Mouse (Mus musculus) neural tube, embryonic 15.5 days (tissue): Measurements from ENCODE around the gene Sf3b1. TPM values are rescaled to one million over a fixed set of nuclear protein-coding genes. Genes with fewer than 3 reads are reported as not detected.
A peak's percentile ranks its signal among the peaks of the same experiment; 100 is the strongest.
"Not testable (repeated sequence)": the region's sequence is repeated elsewhere in the genome, so short reads cannot be mapped to it uniquely, and the experiment has no call there.

Experiments
- ATAC-seq: fragments of 200-750 bp; cut with Nextera tagmentation; 2 replicates; pipeline ENCODE4 v1.8.0; 2017; ENCODE audit warnings: mild to moderate bottlenecking, moderate TSS enrichment, moderate library complexity; ENCODE audit not compliant: low FRiP score
- H3K27ac ChIP-seq: fragments of 300-500 bp; sonication (generic); replicated peaks from 2 replicates; pipeline ENCODE4 v1.5.1; 2015; ENCODE audit warnings: mild to moderate bottlenecking, inconsistent platforms
- H3K27me3 ChIP-seq: fragments of 300-500 bp; sonication (generic); replicated peaks from 2 replicates; pipeline ENCODE4 v1.6.1; 2015; ENCODE audit warnings: inconsistent platforms
- H3K36me3 ChIP-seq: fragments of 300-500 bp; sonication (generic); 2 replicates; pipeline ENCODE4 v1.6.1; 2015; ENCODE audit warnings: inconsistent platforms
- H3K4me1 ChIP-seq: fragments of 300-500 bp; sonication (generic); 2 replicates; pipeline ENCODE4 v1.6.1; 2015; ENCODE audit warnings: inconsistent platforms
- H3K4me2 ChIP-seq: fragments of 300-500 bp; sonication (generic); 2 replicates; pipeline ENCODE4 v1.6.1; 2015; ENCODE audit warnings: inconsistent platforms, mild to moderate bottlenecking, moderate library complexity
- H3K4me3 ChIP-seq: fragments of 300-500 bp; sonication (generic); replicated peaks from 2 replicates; pipeline ENCODE4 v1.5.1; 2015; ENCODE audit warnings: mild to moderate bottlenecking, inconsistent platforms
- H3K9ac ChIP-seq: fragments of 300-500 bp; sonication (generic); replicated peaks from 2 replicates; pipeline ENCODE4 v1.6.1; 2015; ENCODE audit warnings: mild to moderate bottlenecking, inconsistent platforms
- H3K9me3 ChIP-seq: fragments of 300-500 bp; sonication (generic); replicated peaks from 2 replicates; pipeline ENCODE4 v1.6.1; 2016; ENCODE audit warnings: inconsistent platforms
- WGBS: fragments of 180-500 bp; shearing (Covaris S2); methylation state at CpG from one replicate; pipeline ENCODE4 v1.1.7; 2015; ENCODE audit warnings: mixed read lengths; 5-methylcytosine and 5-hydroxymethylcytosine counted together
- polyA plus RNA-seq: library from polyadenylated mRNA; unstranded; fragments of >200 nt; fragmentation: Nextera tagmentation; extraction: Ambion mirVana; gene quantifications from 2 replicates; pipeline ENCODE4 v1.2.1, GENCODE M21; 2015

Gene Sf3b1
- polyA plus RNA-seq, 1 experiment from 2014 or later = 258 TPM

GRCm38 (mm10) chr1:54979226-54979984 is 47.9 kb downstream of the Sf3b1 start:
- 68% methylated on average over 1 of the region's 1 CpGs for WGBS
- peak; percentile 50; the same call in 1 of the 2 replicates for ATAC-seq
- no peaks in the 10 kb centered on the region for H3K4me1 ChIP-seq
- H3K9me3 ChIP-seq = no peaks in the 10 kb centered on the region
- no peak overlapping the region for H3K9ac ChIP-seq
- no peak overlapping the region for H3K4me2 ChIP-seq
- no peak overlapping the region for H3K4me3 ChIP-seq
- H3K27me3 ChIP-seq = no peaks in the 10 kb centered on the region
- H3K27ac ChIP-seq = no peak overlapping the region
- H3K36me3 ChIP-seq = 0 out of 2 replicates have a peak, but pooled peaks cover 4% of the 10 kb centered on the region

- WGBS = 93% methylated on average over 5 of the region's 5 CpGs
Observed at GRCm38 (mm10) chr1:54971687-54972404, 55.4 kb downstream of the Sf3b1 start.

GRCm38 (mm10) chr1:54966858-54967257 is 60.4 kb downstream of the Sf3b1 start:
- Histone ChIP-seq H3K9me3 (no peaks in the 10 kb centered on the region), H3K27me3 (no peaks in the 10 kb centered on the region), H3K27ac (no peak overlapping the region), H3K4me2 (no peak overlapping the region), H3K4me1 (no peaks in the 10 kb centered on the region), H3K36me3 (no peaks in the 10 kb centered on the region), H3K4me3 (no peak overlapping the region), H3K9ac (no peak overlapping the region)
- WGBS = 97% methylated on average over 3 of the region's 3 CpGs
- no peak for ATAC-seq

More at GRCm38 (mm10) chr1:54971687-54972404, 55.4 kb downstream of the Sf3b1 start:
- no peaks in the 10 kb centered on the region for H3K27me3 ChIP-seq
- no peak for ATAC-seq
- no peaks in the 10 kb centered on the region for H3K9me3 ChIP-seq
- no peak overlapping the region for H3K4me3 ChIP-seq
- no peak overlapping the region for H3K9ac ChIP-seq
- H3K27ac ChIP-seq = no peak overlapping the region
- H3K36me3 ChIP-seq = no peaks in the 10 kb centered on the region
- no peak overlapping the region for H3K4me2 ChIP-seq
- no peaks in the 10 kb centered on the region for H3K4me1 ChIP-seq

- H3K4me1 ChIP-seq = no peaks in the 10 kb centered on the region
- H3K9ac ChIP-seq = no peak overlapping the region
- H3K9me3 ChIP-seq = no peaks in the 10 kb centered on the region
- no peak overlapping the region for H3K4me3 ChIP-seq
- H3K36me3 ChIP-seq = no peaks in the 10 kb centered on the region
- no peak overlapping the region for H3K27ac ChIP-seq
- H3K4me2 ChIP-seq = no peak overlapping the region
- ATAC-seq = no peak
- H3K27me3 ChIP-seq = no peaks in the 10 kb centered on the region
- 69% methylated on average over 11 of the region's 11 CpGs for WGBS
Observed at GRCm38 (mm10) chr1:54965159-54965995, 61.9 kb downstream of the Sf3b1 start.

DNA sequence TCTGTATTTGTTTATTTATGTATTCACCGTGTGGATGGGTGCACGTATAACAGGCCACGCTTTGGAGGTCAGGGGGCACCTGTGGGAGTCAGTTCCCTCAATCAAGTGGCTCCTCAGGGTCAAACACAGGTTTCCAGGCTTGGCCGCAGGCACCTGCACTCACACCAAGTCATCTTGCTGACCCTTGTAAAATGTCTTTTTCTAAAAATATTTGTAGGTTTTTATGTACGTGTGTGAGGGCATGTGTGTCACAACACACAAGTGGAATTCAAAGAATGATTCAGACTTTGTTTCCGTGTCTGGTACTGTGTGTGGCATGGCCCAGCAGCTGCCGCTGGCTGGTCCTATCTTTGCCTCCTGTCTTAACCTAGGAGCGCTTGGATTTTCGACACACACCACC is 65.6 kb downstream of the Sf3b1 start:
- Histone ChIP-seq H3K9me3 (no peaks in the 10 kb centered on the region), H3K27ac (no peak overlapping the region), H3K4me1 (no peaks in the 10 kb centered on the region), H3K4me2 (no peak overlapping the region), H3K4me3 (no peak overlapping the region), H3K9ac (no peak overlapping the region), H3K36me3 (no peaks in the 10 kb centered on the region), H3K27me3 (no peaks in the 10 kb centered on the region)
- 90% methylated on average over 9 of the region's 9 CpGs for WGBS
- ATAC-seq = no peak

GRCm38 (mm10) chr1:54960613-54961165 is 66.6 kb downstream of the Sf3b1 start:
- no peaks in the 10 kb centered on the region for H3K4me1 ChIP-seq
- H3K9ac ChIP-seq = no peak overlapping the region
- ATAC-seq = no peak
- no peak overlapping the region for H3K27ac ChIP-seq
- H3K4me3 ChIP-seq = no peak overlapping the region
- no peaks in the 10 kb centered on the region for H3K36me3 ChIP-seq
- H3K27me3 ChIP-seq = no peaks in the 10 kb centered on the region
- H3K4me2 ChIP-seq = no peak overlapping the region
- 76% methylated on average over 9 of the region's 9 CpGs for WGBS
- H3K9me3 ChIP-seq = no peaks in the 10 kb centered on the region

DNA sequence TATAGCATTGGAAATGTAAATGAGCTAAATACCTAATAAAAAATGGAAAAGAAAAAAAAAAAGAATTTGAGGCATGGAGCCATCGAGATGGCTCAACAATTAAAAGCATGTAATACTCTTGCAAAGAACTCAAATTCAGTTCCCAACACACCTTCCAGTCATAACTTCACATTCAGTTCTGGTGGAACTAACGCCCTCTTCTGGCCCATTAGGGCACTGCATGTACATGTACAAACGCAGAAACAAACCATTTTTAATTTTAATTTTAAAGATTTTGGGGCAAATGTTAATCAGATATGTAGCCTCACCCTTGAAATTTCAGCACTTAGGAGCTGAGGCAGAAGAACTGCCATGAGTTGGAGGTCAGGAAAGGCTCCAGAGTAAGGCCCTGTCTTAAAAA is 68.8 kb downstream of the Sf3b1 start:
- Histone ChIP-seq H3K27ac (no peak overlapping the region), H3K9me3 (no peaks in the 10 kb centered on the region), H3K4me1 (no peaks in the 10 kb centered on the region), H3K9ac (no peak overlapping the region), H3K4me2 (no peak overlapping the region), H3K27me3 (no peaks in the 10 kb centered on the region), H3K36me3 (no peaks in the 10 kb centered on the region), H3K4me3 (no peak overlapping the region)
- WGBS = 76% methylated on average over 3 of the region's 3 CpGs
- no peak for ATAC-seq

DNA sequence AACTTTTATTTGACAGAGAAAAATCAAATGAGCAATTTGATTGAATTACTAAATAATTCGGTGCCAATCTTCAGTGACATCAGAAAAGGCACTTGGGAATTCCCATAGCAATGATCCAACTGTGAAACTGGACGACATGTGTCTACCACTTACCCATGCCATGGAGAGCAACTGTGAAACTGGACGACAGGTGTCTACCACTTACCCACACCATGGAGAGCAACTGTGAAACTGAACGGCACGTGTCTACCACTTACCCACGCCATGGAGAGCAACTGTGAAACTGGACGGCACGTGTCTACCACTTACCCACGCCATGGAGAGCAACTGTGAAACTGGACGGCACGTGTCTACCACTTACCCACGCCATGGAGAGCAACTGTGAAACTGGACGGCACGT is 70.3 kb downstream of the Sf3b1 start:
- 95% methylated on average over 14 of the region's 14 CpGs for WGBS

DNA sequence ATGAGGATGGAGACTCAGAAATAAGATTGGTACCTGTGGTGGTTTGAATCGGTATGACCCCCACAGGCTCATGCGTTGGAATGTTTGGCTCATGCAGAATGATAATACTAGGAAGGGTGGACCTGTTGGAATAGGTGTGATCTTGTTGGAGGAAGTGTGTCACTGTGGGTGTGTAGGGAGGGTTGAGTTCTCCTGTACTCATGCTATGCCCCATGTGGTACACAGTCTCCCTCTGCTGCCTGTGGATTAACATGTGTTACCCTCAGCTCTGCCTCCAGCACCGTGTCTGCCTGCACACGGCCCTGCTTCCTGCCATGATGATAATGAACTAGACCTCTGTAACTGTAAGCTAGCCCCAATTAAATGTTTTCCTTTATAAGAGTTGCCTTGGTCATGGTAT is 72.4 kb downstream of the Sf3b1 start:
- Histone ChIP-seq H3K27me3 (no peaks in the 10 kb centered on the region), H3K9ac (no peak overlapping the region), H3K4me3 (no peak overlapping the region), H3K36me3 (no peaks in the 10 kb centered on the region), H3K9me3 (no peaks in the 10 kb centered on the region), H3K27ac (no peak overlapping the region), H3K4me1 (peaks cover 10% of the 10 kb centered on the region), H3K4me2 (no peak overlapping the region)
- 90% methylated on average over 4 of the region's 4 CpGs for WGBS
- ATAC-seq = no peak

More for the DNA sequence above, 70.3 kb downstream of the Sf3b1 start:
- not testable (repeated sequence) for H3K27me3 ChIP-seq, H3K9ac ChIP-seq, H3K27ac ChIP-seq, H3K4me2 ChIP-seq, H3K4me3 ChIP-seq, H3K36me3 ChIP-seq, ATAC-seq, H3K4me1 ChIP-seq, H3K9me3 ChIP-seq

- Histone ChIP-seq H3K9me3 (no peaks in the 10 kb centered on the region), H3K4me2 (no peak overlapping the region), H3K9ac (no peak overlapping the region), H3K4me1 (no peaks in the 10 kb centered on the region), H3K36me3 (no peaks in the 10 kb centered on the region), H3K27ac (no peak overlapping the region), H3K27me3 (no peaks in the 10 kb centered on the region), H3K4me3 (no peak overlapping the region)
- ATAC-seq = no peak
- 78% methylated on average over 3 of the region's 3 CpGs for WGBS
Observed at GRCm38 (mm10) chr1:54944648-54945047, 82.6 kb downstream of the Sf3b1 start.

DNA sequence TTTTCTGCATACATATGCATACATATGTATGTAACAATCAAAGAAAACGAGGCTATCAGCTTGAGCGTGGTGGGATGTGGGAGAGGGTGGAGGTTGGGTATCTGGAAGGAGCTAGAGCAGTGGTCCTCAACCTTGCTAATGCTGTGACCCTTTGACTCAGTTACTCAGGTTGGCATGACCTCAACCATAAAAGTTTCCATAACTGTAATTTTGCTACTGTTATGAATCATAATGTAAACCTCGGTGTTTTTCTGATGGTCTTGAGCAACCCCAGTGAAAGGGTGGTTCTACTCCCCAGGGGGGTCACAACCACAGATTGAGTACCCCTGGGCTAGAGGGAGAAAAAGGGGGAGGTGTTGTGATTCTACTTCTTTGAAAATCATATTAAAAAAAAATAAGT is 91.8 kb downstream of the Sf3b1 start:
- no peak overlapping the region for H3K4me2 ChIP-seq
- H3K27ac ChIP-seq = no peak overlapping the region
- H3K36me3 ChIP-seq = no peaks in the 10 kb centered on the region
- H3K9me3 ChIP-seq = no peaks in the 10 kb centered on the region
- no peak overlapping the region for H3K9ac ChIP-seq
- no peak for ATAC-seq
- no peaks in the 10 kb centered on the region for H3K27me3 ChIP-seq
- no peak overlapping the region for H3K4me3 ChIP-seq
- WGBS = 82% methylated on average over 3 of the region's 3 CpGs
- no peaks in the 10 kb centered on the region for H3K4me1 ChIP-seq
